Mouse (Mus musculus): ENCODE measurements around the gene Ppp1r3g. TPM values are rescaled to one million over a fixed set of nuclear protein-coding genes. Genes with fewer than 3 reads are reported as not detected.

The Ppp1r3g gene
- polyA plus RNA-seq, 1 experiment, result not detected

GRCm38 (mm10) chr13:36018017-36018416 lies 59.4 kb downstream of the Ppp1r3g start:
- Histone ChIP-seq H3K36me3 (ENCODE audit: control insufficient read depth) (peaks cover 11% of the 10 kb centered on the region), H3K27me3 (ENCODE audit: control insufficient read depth) (no peaks in the 10 kb centered on the region), H3K4me3 (replicated peaks) (no peak overlapping the region), H3K4me1 (ENCODE audit: control insufficient read depth) (peaks cover 11% of the 10 kb centered on the region), H3K9me3 (ENCODE audit: control insufficient read depth, low read length) (no peaks in the 10 kb centered on the region)
- TF ChIP-seq GATA1 (IDR thresholded peaks at IDR 0.05; ENCODE audit: low read length), result no peak
- no peak for TF ChIP-seq TAL1 (IDR thresholded peaks at IDR 0.05; ENCODE audit: low read length)

- Histone ChIP-seq H3K4me1 (ENCODE audit: control insufficient read depth) (peaks cover 11% of the 10 kb centered on the region), H3K36me3 (ENCODE audit: control insufficient read depth) (peaks cover 11% of the 10 kb centered on the region), H3K9me3 (ENCODE audit: control insufficient read depth, low read length) (no peaks in the 10 kb centered on the region), H3K27me3 (ENCODE audit: control insufficient read depth) (no peaks in the 10 kb centered on the region), H3K4me3 (replicated peaks) (no peak overlapping the region)
- TF ChIP-seq TAL1 (IDR thresholded peaks at IDR 0.05; ENCODE audit: low read length) (no peak), GATA1 (IDR thresholded peaks at IDR 0.05; ENCODE audit: low read length) (no peak)
These were observed 61.0 kb downstream of the Ppp1r3g start for GRCm38 (mm10) chr13:36019309-36020274.

Other genes starting within 250 kb of the Ppp1r3g start
- gene Rpp40, start 52.5 kb upstream of the Ppp1r3g start, polyA plus RNA-seq (2012), result 0.05 and 0.42 TPM in 2 replicates
- gene Fars2, start 158.6 kb downstream of the Ppp1r3g start, polyA plus RNA-seq (2012), result 7.4 and 7.5 TPM in 2 replicates
- gene Lyrm4, start 158.7 kb downstream of the Ppp1r3g start, polyA plus RNA-seq (2012), result 0.71 and 1.1 TPM in 2 replicates